Mouse (Mus musculus): Measurements from ENCODE around the gene Rnase13. TPM values are rescaled to one million over a fixed set of nuclear protein-coding genes. Genes with fewer than 3 reads are reported as not detected.
A peak's percentile ranks its signal among the peaks of the same experiment; 100 is the strongest.

Rnase13 gene
- total and polyA plus RNA-seq, 2 experiments from 2014 or later = not detected

DNA sequence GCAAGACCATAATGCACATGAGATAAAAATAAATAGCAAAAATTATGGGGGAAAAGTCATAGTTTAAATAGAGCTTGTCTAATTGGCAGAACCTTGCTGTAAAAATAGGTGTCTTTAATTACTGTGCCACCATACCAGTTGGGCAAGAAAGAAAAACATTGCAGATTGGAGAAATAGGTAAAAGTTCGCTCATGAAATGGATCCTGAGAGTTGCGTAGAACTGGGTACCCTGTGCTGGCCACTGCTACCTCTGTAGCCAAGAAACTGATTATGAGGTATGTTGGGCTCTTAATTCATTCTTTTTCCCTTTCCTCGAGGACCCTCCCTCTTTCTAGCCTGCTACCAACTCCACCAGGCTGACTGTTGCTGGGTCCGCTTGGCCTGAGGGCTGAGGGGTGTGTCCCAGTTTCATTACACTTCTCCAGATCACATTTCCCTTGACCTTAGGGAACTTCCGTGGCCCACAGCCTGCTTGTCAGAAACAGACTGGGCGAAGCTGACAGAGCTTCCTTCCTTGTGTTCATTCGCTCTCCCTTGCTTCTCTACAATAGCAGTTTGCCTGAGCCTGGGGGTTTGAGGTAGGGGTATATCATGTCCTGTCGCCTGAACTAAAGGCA, 18.5 kb upstream of the Rnase13 start:
- Histone ChIP-seq H3K9me3 (replicated peaks; ENCODE audit: control insufficient read depth, low read length) (no peaks in the 10 kb centered on the region; the same call in 1 of the 2 replicates), H3K36me3 (replicated peaks; ENCODE audit: control insufficient read depth, insufficient read depth, low read length) (no peaks in the 10 kb centered on the region), H3K4me1 (ENCODE audit: control insufficient read depth, insufficient read depth) (no peaks in the 10 kb centered on the region), H3K27ac (ENCODE audit: low read depth) (no peak overlapping the region), H3K4me2 (ENCODE audit: low read depth, low read length) (no peak overlapping the region), H3K9ac (replicated peaks; ENCODE audit: low read depth, low read length) (no peak overlapping the region), H3K4me3 (ENCODE audit: low read depth, low read length) (no peak overlapping the region), H3K27me3 (ENCODE audit: control insufficient read depth, insufficient read depth, low read length) (no peaks in the 10 kb centered on the region)
- DNase-seq (ENCODE audit: low spot score) = no peak
- no peak; the same call in 1 of the 2 replicates for ATAC-seq (ENCODE audit: insufficient read depth, low read depth)
- TF ChIP-seq EP300 (IDR thresholded peaks at IDR 0.05; ENCODE audit: low read depth) = no peak
- TF ChIP-seq CTCF (IDR thresholded peaks at IDR 0.05; ENCODE audit: low read depth) = no peak
- 42% methylated on average over 8 of the region's 8 CpGs for WGBS

GRCm38 (mm10) chr14:51939005-51939404, 16.4 kb upstream of the Rnase13 start:
- WGBS = 84% methylated on average over 9 of the region's 9 CpGs

GRCm38 (mm10) chr14:51932092-51933020, 9.8 kb upstream of the Rnase13 start:
- DNase-seq (ENCODE audit: low spot score) = no peak
- Histone ChIP-seq H3K4me1 (ENCODE audit: control insufficient read depth, insufficient read depth) (peaks cover 5% of the 10 kb centered on the region; the same call in 1 of the 2 replicates), H3K27ac (ENCODE audit: low read depth) (no peak overlapping the region), H3K4me2 (ENCODE audit: low read depth, low read length) (no peak overlapping the region), H3K9ac (replicated peaks; ENCODE audit: low read depth, low read length) (no peak overlapping the region), H3K4me3 (ENCODE audit: low read depth, low read length) (no peak overlapping the region), H3K9me3 (replicated peaks; ENCODE audit: control insufficient read depth, low read length) (peaks cover 5% of the 10 kb centered on the region; the same call in 1 of the 2 replicates), H3K36me3 (replicated peaks; ENCODE audit: control insufficient read depth, insufficient read depth, low read length) (no peaks in the 10 kb centered on the region), H3K27me3 (ENCODE audit: control insufficient read depth, insufficient read depth, low read length) (no peaks in the 10 kb centered on the region)
- 65% methylated on average over 10 of the region's 10 CpGs for WGBS
- TF ChIP-seq CTCF (IDR thresholded peaks at IDR 0.05; ENCODE audit: low read depth) (no peak), EP300 (IDR thresholded peaks at IDR 0.05; ENCODE audit: low read depth) (no peak)
- no peak for ATAC-seq (ENCODE audit: insufficient read depth, low read depth)

More at GRCm38 (mm10) chr14:51939005-51939404, 16.4 kb upstream of the Rnase13 start:
- Histone ChIP-seq H3K4me1 (ENCODE audit: control insufficient read depth, insufficient read depth) (no peaks in the 10 kb centered on the region), H3K9ac (replicated peaks; ENCODE audit: low read depth, low read length) (no peak overlapping the region), H3K27ac (ENCODE audit: low read depth) (no peak overlapping the region), H3K4me2 (ENCODE audit: low read depth, low read length) (no peak overlapping the region), H3K9me3 (replicated peaks; ENCODE audit: control insufficient read depth, low read length) (peaks cover 5% of the 10 kb centered on the region), H3K27me3 (ENCODE audit: control insufficient read depth, insufficient read depth, low read length) (no peaks in the 10 kb centered on the region), H3K4me3 (ENCODE audit: low read depth, low read length) (no peak overlapping the region), H3K36me3 (replicated peaks; ENCODE audit: control insufficient read depth, insufficient read depth, low read length) (no peaks in the 10 kb centered on the region)
- ATAC-seq (ENCODE audit: insufficient read depth, low read depth) (no peak), DNase-seq (ENCODE audit: low spot score) (no peak)
- TF ChIP-seq CTCF (IDR thresholded peaks at IDR 0.05; ENCODE audit: low read depth) = no peak
- no peak for TF ChIP-seq EP300 (IDR thresholded peaks at IDR 0.05; ENCODE audit: low read depth)

GRCm38 (mm10) chr14:51930824-51931223, 8.3 kb upstream of the Rnase13 start:
- H3K9me3 ChIP-seq (replicated peaks; ENCODE audit: control insufficient read depth, low read length) = peaks cover 5% of the 10 kb centered on the region; the same call in 1 of the 2 replicates
- TF ChIP-seq EP300 (IDR thresholded peaks at IDR 0.05; ENCODE audit: low read depth) (no peak), CTCF (IDR thresholded peaks at IDR 0.05; ENCODE audit: low read depth) (peak; percentile 94)

GRCm38 (mm10) chr14:51929968-51930367, 7.4 kb upstream of the Rnase13 start:
- no peak for DNase-seq (ENCODE audit: low spot score)
- no peak for ATAC-seq (ENCODE audit: insufficient read depth, low read depth)
- H3K27ac ChIP-seq (ENCODE audit: low read depth) = peak overlapping the region; percentile 44; the same call in 1 of the 2 replicates
- TF ChIP-seq EP300 (IDR thresholded peaks at IDR 0.05; ENCODE audit: low read depth) = no peak
- TF ChIP-seq CTCF (IDR thresholded peaks at IDR 0.05; ENCODE audit: low read depth) = no peak
- no peak overlapping the region for H3K9ac ChIP-seq (replicated peaks; ENCODE audit: low read depth, low read length)
- H3K4me2 ChIP-seq (ENCODE audit: low read depth, low read length) = 0 out of 2 replicates have a peak overlapping the region, but pooled peaks have one; percentile 27
- no peaks in the 10 kb centered on the region; the same call in 1 of the 2 replicates for H3K9me3 ChIP-seq (replicated peaks; ENCODE audit: control insufficient read depth, low read length)
- H3K36me3 ChIP-seq (replicated peaks; ENCODE audit: control insufficient read depth, insufficient read depth, low read length) = no peaks in the 10 kb centered on the region
- peaks cover 5% of the 10 kb centered on the region; the same call in 1 of the 2 replicates for H3K4me1 ChIP-seq (ENCODE audit: control insufficient read depth, insufficient read depth)
- no peak overlapping the region for H3K4me3 ChIP-seq (ENCODE audit: low read depth, low read length)
- 54% methylated on average over 9 of the region's 9 CpGs for WGBS
- no peaks in the 10 kb centered on the region for H3K27me3 ChIP-seq (ENCODE audit: control insufficient read depth, insufficient read depth, low read length)

More at GRCm38 (mm10) chr14:51930824-51931223, 8.3 kb upstream of the Rnase13 start:
- DNase-seq (ENCODE audit: low spot score) (peak; percentile 82), ATAC-seq (ENCODE audit: insufficient read depth, low read depth) (peak; percentile 81)
- H3K4me1 ChIP-seq (ENCODE audit: control insufficient read depth, insufficient read depth) = peaks cover 5% of the 10 kb centered on the region; the same call in 1 of the 2 replicates
- H3K36me3 ChIP-seq (replicated peaks; ENCODE audit: control insufficient read depth, insufficient read depth, low read length) = no peaks in the 10 kb centered on the region
- 24% methylated on average over 5 of the region's 5 CpGs for WGBS
- no peaks in the 10 kb centered on the region for H3K27me3 ChIP-seq (ENCODE audit: control insufficient read depth, insufficient read depth, low read length)
- H3K27ac ChIP-seq (ENCODE audit: low read depth) = no peak overlapping the region
- H3K4me3 ChIP-seq (ENCODE audit: low read depth, low read length) = no peak overlapping the region
- H3K9ac ChIP-seq (replicated peaks; ENCODE audit: low read depth, low read length) = no peak overlapping the region
- H3K4me2 ChIP-seq (ENCODE audit: low read depth, low read length) = no peak overlapping the region

All from heart, postnatal 0 days (tissue).